ENCODE assay signal across 16 mouse cellular contexts in genomic region chr17:68422663-68423498, GRCm38 (mm10).
DNase-seq lines count a peak whose midpoint lies in the region; ATAC-seq lines count a peak whose summit lies in the region.
"Had no signal": no experiment of that assay in that cellular context is flagged by ENCODE, and none has a peak within 500 bp of the region (broad histone marks: within the 10 kb centered on the region; RNA-seq: fewer than 3 reads in every experiment).

No protein-coding gene starts in this region.

- 49% methylated on average over 12 of the region's 12 CpGs for WGBS in hindbrain, embryonic 16.5 days
- 76% methylated on average over 12 of the region's 12 CpGs for WGBS in hindbrain, embryonic 10.5 days
- WGBS in midbrain, embryonic 16.5 days: 55% methylated on average over 12 of the region's 12 CpGs
- WGBS in midbrain, embryonic 10.5 days: 78% methylated on average over 12 of the region's 12 CpGs

- no peak overlapping the region for H3K4me2 ChIP-seq in hindbrain, embryonic 16.5 days (ENCODE audit: low read length)
- no peak overlapping the region for H3K4me2 ChIP-seq in midbrain, embryonic 16.5 days (ENCODE audit: low read length)
- H3K4me2 ChIP-seq: embryonic facial prominence, embryonic 15.5 days; liver, embryonic 11.5 days; midbrain, embryonic 12.5 days had no signal

- no peak for DNase-seq in hindbrain, embryonic 10.5 days (ENCODE audit: low spot score)
- no peak for DNase-seq in midbrain, embryonic 10.5 days (ENCODE audit: low spot score)
- peak; percentile 20 to 22 for DNase-seq in layer of hippocampus, adult 8-10 months (ENCODE audit: low spot score in 2 of 2)
- DNase-seq in telencephalon, adult 2 months (ENCODE audit: low read depth, low spot score): peak; percentile 24
- no peak for DNase-seq in urinary bladder, postnatal 14 days (ENCODE audit: low spot score)
- DNase-seq: heart, adult 18-20 months; kidney, adult 11 months; right cerebral cortex, postnatal 14 days had no signal

- no peak overlapping the region for H3K4me3 ChIP-seq in hindbrain, embryonic 16.5 days (ENCODE audit: low read length)
- no peak overlapping the region for H3K4me3 ChIP-seq in hindbrain, embryonic 10.5 days
- H3K4me3 ChIP-seq in midbrain, embryonic 16.5 days (ENCODE audit: low read depth, low read length): no peak overlapping the region
- H3K4me3 ChIP-seq in midbrain, embryonic 10.5 days: no peak overlapping the region
- H3K4me3 ChIP-seq: embryonic facial prominence, embryonic 15.5 days; midbrain, embryonic 12.5 days had no signal

- peaks cover 3% of the 10 kb centered on the region; the same call in 1 of the 2 replicates for H3K4me1 ChIP-seq in hindbrain, embryonic 16.5 days (ENCODE audit: control insufficient read depth, insufficient read depth, low read depth, low read length)
- H3K4me1 ChIP-seq in hindbrain, embryonic 10.5 days (replicated peaks): no peaks in the 10 kb centered on the region
- H3K4me1 ChIP-seq in midbrain, embryonic 16.5 days (ENCODE audit: control insufficient read depth, insufficient read depth, low read length): no peaks in the 10 kb centered on the region; the same call in none of the 2 replicates
- no peaks in the 10 kb centered on the region for H3K4me1 ChIP-seq in midbrain, embryonic 10.5 days
- H3K4me1 ChIP-seq: embryonic facial prominence, embryonic 15.5 days; midbrain, embryonic 12.5 days had no signal

- H3K27me3 ChIP-seq in hindbrain, embryonic 16.5 days (replicated peaks; ENCODE audit: control insufficient read depth, insufficient read depth, low read length): no peaks in the 10 kb centered on the region
- H3K27me3 ChIP-seq in hindbrain, embryonic 10.5 days (ENCODE audit: insufficient read depth, poor library complexity, severe bottlenecking): no peaks in the 10 kb centered on the region
- H3K27me3 ChIP-seq in midbrain, embryonic 16.5 days (ENCODE audit: control insufficient read depth, insufficient read depth, low read depth, low read length): no peaks in the 10 kb centered on the region
- H3K27me3 ChIP-seq in midbrain, embryonic 10.5 days (ENCODE audit: low read depth, poor library complexity, severe bottlenecking): no peaks in the 10 kb centered on the region
- H3K27me3 ChIP-seq: CH12.LX; embryonic facial prominence, embryonic 15.5 days; midbrain, embryonic 12.5 days; Patski had no signal

- no peaks in the 10 kb centered on the region for H3K9me3 ChIP-seq in hindbrain, embryonic 16.5 days (ENCODE audit: control insufficient read depth, low read length)
- no peaks in the 10 kb centered on the region for H3K9me3 ChIP-seq in hindbrain, embryonic 10.5 days
- no peaks in the 10 kb centered on the region for H3K9me3 ChIP-seq in midbrain, embryonic 16.5 days (replicated peaks; ENCODE audit: control insufficient read depth, low read length, poor library complexity, severe bottlenecking)
- no peaks in the 10 kb centered on the region for H3K9me3 ChIP-seq in midbrain, embryonic 10.5 days (replicated peaks)
- H3K9me3 ChIP-seq: embryonic facial prominence, embryonic 15.5 days; midbrain, embryonic 12.5 days had no signal

- H3K36me3 ChIP-seq in hindbrain, embryonic 16.5 days (ENCODE audit: control insufficient read depth, insufficient read depth, low read length): no peaks in the 10 kb centered on the region
- no peaks in the 10 kb centered on the region for H3K36me3 ChIP-seq in hindbrain, embryonic 10.5 days
- H3K36me3 ChIP-seq in midbrain, embryonic 16.5 days (ENCODE audit: control insufficient read depth, insufficient read depth, low read length): no peaks in the 10 kb centered on the region
- H3K36me3 ChIP-seq in midbrain, embryonic 10.5 days: no peaks in the 10 kb centered on the region
- H3K36me3 ChIP-seq: embryonic facial prominence, embryonic 15.5 days; midbrain, embryonic 12.5 days had no signal

- no peak overlapping the region for H3K9ac ChIP-seq in hindbrain, embryonic 16.5 days (ENCODE audit: low read depth, low read length)
- no peak overlapping the region for H3K9ac ChIP-seq in midbrain, embryonic 16.5 days (ENCODE audit: low read depth, low read length)
- H3K9ac ChIP-seq: embryonic facial prominence, embryonic 15.5 days; midbrain, embryonic 12.5 days had no signal

- no peak overlapping the region for H3K27ac ChIP-seq in hindbrain, embryonic 16.5 days (ENCODE audit: low read depth, low read length)
- no peak overlapping the region for H3K27ac ChIP-seq in hindbrain, embryonic 10.5 days
- H3K27ac ChIP-seq in midbrain, embryonic 16.5 days (ENCODE audit: low read length): peak overlapping the region; percentile 55
- no peak overlapping the region for H3K27ac ChIP-seq in midbrain, embryonic 10.5 days (replicated peaks)
- H3K27ac ChIP-seq: embryonic facial prominence, embryonic 15.5 days; midbrain, embryonic 12.5 days had no signal

- ATAC-seq in hindbrain, embryonic 16.5 days: peak; percentile 69
- ATAC-seq in midbrain, embryonic 16.5 days: peak; percentile 58; the same call in 1 of the 2 replicates
- ATAC-seq: lung, postnatal 0 days; Patski had no signal

Comparison
In these comparisons a context has a peak if more than half of its experiments do, and no peak if none do; other contexts are left out.
1. DNase-seq: peak in layer of hippocampus, adult 8-10 months (2 of 2) and telencephalon, adult 2 months (single experiment); none in hindbrain, embryonic 10.5 days (single experiment), midbrain, embryonic 10.5 days (single experiment) and urinary bladder, postnatal 14 days (single experiment).